Mouse (Mus musculus) limb, embryonic 12.5 days (tissue): Measurements from ENCODE around the gene Dus1l. TPM values are rescaled to one million over a fixed set of nuclear protein-coding genes. Genes with fewer than 3 reads are reported as not detected.

ENCODE experiments used
- ATAC-seq: fragments of 200-750 bp; cut with Nextera tagmentation; 2 replicates; pipeline ENCODE4 v1.8.0; 2017; ENCODE audit warnings: low read depth, moderate TSS enrichment; ENCODE audit not compliant: insufficient number of reproducible peaks, insufficient read depth, low FRiP score, low TSS enrichment
- H3K27ac ChIP-seq: fragments of 300-500 bp; sonication (generic); 2 replicates; pipeline ENCODE4 v1.5.1; 2016; ENCODE audit warnings: mild to moderate bottlenecking, moderate library complexity
- H3K27me3 ChIP-seq: fragments of 300-500 bp; sonication (generic); 2 replicates; pipeline ENCODE4 v1.6.1; 2016; ENCODE audit warnings: mild to moderate bottlenecking, moderate library complexity
- H3K36me3 ChIP-seq: fragments of 300-500 bp; sonication (generic); 2 replicates; pipeline ENCODE4 v1.6.1; 2016; ENCODE audit warnings: mild to moderate bottlenecking, moderate library complexity
- H3K4me1 ChIP-seq: fragments of 300-500 bp; sonication (generic); replicated peaks from 2 replicates; pipeline ENCODE4 v1.6.1; 2016
- H3K4me2 ChIP-seq: fragments of 300-500 bp; sonication (generic); 2 replicates; pipeline ENCODE4 v1.6.1; 2016; ENCODE audit warnings: mild to moderate bottlenecking, moderate library complexity
- H3K4me3 ChIP-seq: fragments of 300-500 bp; sonication (generic); replicated peaks from 2 replicates; pipeline ENCODE4 v1.5.1; 2016; ENCODE audit warnings: mild to moderate bottlenecking
- H3K9ac ChIP-seq: fragments of 300-500 bp; sonication (generic); replicated peaks from 2 replicates; pipeline ENCODE4 v1.6.1; 2016; ENCODE audit warnings: mild to moderate bottlenecking, moderate library complexity
- H3K9me3 ChIP-seq: fragments of 300-500 bp; sonication (generic); 2 replicates; pipeline ENCODE4 v1.6.1; 2016; ENCODE audit warnings: mild to moderate bottlenecking, moderate library complexity
- WGBS: fragments of 180-500 bp; shearing (Covaris S2); methylation state at CpG from one replicate; pipeline ENCODE4 v1.1.7; 2016; 5-methylcytosine and 5-hydroxymethylcytosine counted together
- polyA plus RNA-seq: library from polyadenylated mRNA; unstranded; fragments of >200 nt; fragmentation: Nextera tagmentation; extraction: Ambion mirVana; gene quantifications from 2 replicates; pipeline ENCODE4 v1.2.1, GENCODE M21; 2016

The Dus1l gene
- polyA plus RNA-seq, 1 experiment from 2014 or later: 77.6 TPM

DNA sequence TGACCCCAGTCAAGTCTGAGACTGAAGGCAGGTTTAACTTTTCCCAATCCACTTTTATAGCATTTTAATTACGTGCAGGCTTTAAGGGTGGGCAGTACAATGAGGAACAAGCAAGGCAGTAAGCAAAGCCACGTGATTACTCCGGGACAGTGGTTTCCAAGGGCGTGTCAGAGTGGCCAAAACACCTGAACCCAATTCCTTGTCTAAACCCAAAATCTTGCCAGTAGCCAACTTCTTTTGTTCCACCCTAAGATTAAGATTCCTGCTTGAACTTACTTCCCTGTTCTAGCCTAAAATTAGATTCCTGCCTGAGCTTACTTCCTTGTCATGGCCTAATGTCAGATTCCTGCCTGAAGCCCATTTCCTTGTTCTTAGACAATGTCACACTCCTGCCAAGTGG is 48.2 kb downstream of the Dus1l start:
- Histone ChIP-seq H3K36me3 (no peaks in the 10 kb centered on the region), H3K9ac (no peak overlapping the region), H3K27me3 (no peaks in the 10 kb centered on the region), H3K4me1 (no peaks in the 10 kb centered on the region), H3K4me3 (no peak overlapping the region), H3K4me2 (no peak overlapping the region), H3K9me3 (no peaks in the 10 kb centered on the region), H3K27ac (no peak overlapping the region)
- WGBS: 43% methylated on average over 4 of the region's 4 CpGs
- ATAC-seq: no peak

DNA sequence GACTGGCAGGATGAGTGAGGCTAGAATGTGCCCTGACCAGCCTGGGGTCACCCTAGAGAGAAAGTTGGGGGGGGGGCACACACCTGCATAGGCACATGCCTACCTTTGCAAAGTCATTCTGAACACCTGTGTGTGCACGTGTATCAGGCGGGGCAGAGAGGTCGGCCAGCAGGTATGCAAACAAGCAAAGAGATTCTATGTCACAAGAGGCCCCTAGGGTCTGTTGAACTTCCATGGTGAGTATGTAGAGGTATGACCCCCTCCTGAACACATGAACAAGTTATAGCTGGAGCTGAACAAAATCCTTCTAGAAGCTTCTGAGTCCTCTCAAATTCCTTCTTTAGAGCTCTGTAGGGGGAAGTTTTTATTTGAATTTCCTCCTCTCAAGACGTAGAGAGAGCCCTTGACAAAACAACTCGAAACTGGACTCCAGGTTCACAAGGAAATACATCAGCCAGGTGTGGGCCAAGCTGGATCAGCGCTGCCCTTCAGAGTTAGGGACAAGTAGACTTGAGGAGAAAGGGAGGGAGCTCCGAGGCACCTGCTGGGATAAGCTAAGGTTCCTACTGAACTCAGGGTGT is 52.0 kb downstream of the Dus1l start:
- no peak for ATAC-seq
- Histone ChIP-seq H3K27me3 (no peaks in the 10 kb centered on the region), H3K4me2 (no peak overlapping the region), H3K9ac (no peak overlapping the region), H3K36me3 (no peaks in the 10 kb centered on the region), H3K9me3 (no peaks in the 10 kb centered on the region), H3K27ac (no peak overlapping the region), H3K4me1 (no peaks in the 10 kb centered on the region), H3K4me3 (no peak overlapping the region)
- WGBS: 70% methylated on average over 7 of the region's 7 CpGs

DNA sequence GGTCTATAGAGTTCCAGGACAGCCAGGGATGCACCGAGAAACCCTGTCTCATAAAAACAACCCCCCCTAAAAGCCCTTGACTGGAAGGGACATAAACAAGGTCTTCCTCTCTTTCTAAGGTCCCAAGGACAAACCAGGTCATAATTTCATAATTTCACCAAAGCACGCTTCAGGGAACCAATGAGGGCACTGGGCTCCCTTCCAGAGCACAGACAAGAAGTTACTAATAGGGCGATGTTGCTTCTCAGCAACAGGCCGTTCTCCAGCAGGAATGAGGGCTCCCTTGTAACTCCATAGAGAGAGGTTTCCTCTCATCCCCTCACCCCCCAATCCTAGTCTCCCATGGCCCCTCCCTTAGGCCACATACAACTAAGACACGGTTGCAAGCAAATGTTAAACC is 55.2 kb downstream of the Dus1l start:
- Histone ChIP-seq H3K4me1 (no peaks in the 10 kb centered on the region), H3K9ac (no peak overlapping the region), H3K9me3 (no peaks in the 10 kb centered on the region), H3K27ac (no peak overlapping the region), H3K27me3 (no peaks in the 10 kb centered on the region; the same call in 1 of the 2 replicates), H3K4me3 (no peak overlapping the region), H3K36me3 (no peaks in the 10 kb centered on the region), H3K4me2 (no peak overlapping the region)
- ATAC-seq: no peak
- 90% methylated on average over 5 of the region's 5 CpGs for WGBS

Other genes with a start within 250 kb of the Dus1l start
- gene Mcrip1, start 246.7 kb downstream of the Dus1l start, polyA plus RNA-seq: 221 and 229 TPM in 2 replicates
- gene Ppp1r27, start 245.3 kb downstream of the Dus1l start, polyA plus RNA-seq: not detected in 2 replicates
- gene P4hb, start 223.2 kb downstream of the Dus1l start, polyA plus RNA-seq: 620 and 631 TPM in 2 replicates
- gene Arhgdia, start 214.8 kb downstream of the Dus1l start, polyA plus RNA-seq: 484 and 518 TPM in 2 replicates
- gene Alyref, start 198.0 kb downstream of the Dus1l start, polyA plus RNA-seq: 671 and 778 TPM in 2 replicates
- gene Anapc11, start 198.0 kb downstream of the Dus1l start, polyA plus RNA-seq: 202 and 203 TPM in 2 replicates
- 0.65 and 0.95 TPM in 2 replicates for gene Npb, start 187.9 kb downstream of the Dus1l start, polyA plus RNA-seq
- 143 and 156 TPM in 2 replicates for gene Pcyt2, start 178.5 kb downstream of the Dus1l start, polyA plus RNA-seq
- gene Sirt7, start 171.2 kb downstream of the Dus1l start, polyA plus RNA-seq: 29.5 and 29.9 TPM in 2 replicates
- gene Mafg, start 162.8 kb downstream of the Dus1l start, polyA plus RNA-seq: 28.8 and 29.9 TPM in 2 replicates
- 29.9 and 34.3 TPM in 2 replicates for gene Pycr1, start 152.6 kb downstream of the Dus1l start, polyA plus RNA-seq
- gene Myadml2, start 148.2 kb downstream of the Dus1l start, polyA plus RNA-seq: 0.36 and 0.68 TPM in 2 replicates
- gene Notum, start 135.2 kb downstream of the Dus1l start, polyA plus RNA-seq: 8.8 and 12.6 TPM in 2 replicates
- gene Aspscr1, start 123.4 kb downstream of the Dus1l start, polyA plus RNA-seq: 142 and 149 TPM in 2 replicates
- gene Cenpx, start 82.7 kb downstream of the Dus1l start, polyA plus RNA-seq: 131 and 138 TPM in 2 replicates
- 77.9 and 78.4 TPM in 2 replicates for gene Lrrc45, start 82.5 kb downstream of the Dus1l start, polyA plus RNA-seq
- gene Rac3, start 74.9 kb downstream of the Dus1l start, polyA plus RNA-seq: 48.5 and 51.2 TPM in 2 replicates
- gene Dcxr, start 69.1 kb downstream of the Dus1l start, polyA plus RNA-seq: 14.8 and 17.8 TPM in 2 replicates
- gene Cbr2, start 64.3 kb downstream of the Dus1l start, polyA plus RNA-seq: 4.6 and 7.2 TPM in 2 replicates
- 6.4 and 8.4 TPM in 2 replicates for gene Hmga1b, start 33.6 kb downstream of the Dus1l start, polyA plus RNA-seq
- 36.2 and 42.1 TPM in 2 replicates for gene Rfng, start 12.2 kb downstream of the Dus1l start, polyA plus RNA-seq
- 233 and 242 TPM in 2 replicates for gene Gps1, start 12.1 kb downstream of the Dus1l start, polyA plus RNA-seq
- 70.3 and 79.1 TPM in 2 replicates for gene Fasn, start 28.1 kb upstream of the Dus1l start, polyA plus RNA-seq
- gene Ccdc57, start 136.5 kb upstream of the Dus1l start, polyA plus RNA-seq: 6.4 and 7.2 TPM in 2 replicates
- 77.0 and 77.4 TPM in 2 replicates for gene Slc16a3, start 152.1 kb upstream of the Dus1l start, polyA plus RNA-seq
- 154 and 157 TPM in 2 replicates for gene Csnk1d, start 194.9 kb upstream of the Dus1l start, polyA plus RNA-seq
- not detected in 2 replicates for gene Cd7, start 243.0 kb upstream of the Dus1l start, polyA plus RNA-seq